Mouse (Mus musculus): ENCODE data around the gene Tmem108. TPM values are rescaled to one million over a fixed set of nuclear protein-coding genes. Genes with fewer than 3 reads are reported as not detected.

Gene Tmem108
- total and polyA plus RNA-seq, 2 experiments from 2014 or later: 33.2 to 42.7 TPM

DNA sequence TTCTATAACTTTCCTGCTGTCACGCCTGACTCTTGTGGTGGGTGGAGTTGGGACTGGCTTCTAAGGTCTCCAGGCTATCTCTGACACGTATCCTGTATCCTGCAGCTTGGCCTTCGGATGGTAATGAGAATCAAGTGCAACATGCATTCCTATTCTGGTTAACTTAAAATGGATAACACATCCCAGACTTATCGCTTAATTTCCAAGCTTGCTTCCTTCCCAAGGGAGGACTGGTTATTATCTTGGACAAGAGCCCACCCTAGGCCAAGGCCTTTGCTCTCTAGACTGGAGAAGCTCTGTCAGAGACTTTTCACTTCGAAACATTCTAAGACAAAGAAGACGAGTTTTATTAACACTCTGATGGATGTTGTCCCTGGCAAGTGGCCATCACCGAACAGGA is 71.9 kb downstream of the Tmem108 start:
- H3K36me3 ChIP-seq (ENCODE audit: insufficient read depth): no peaks in the 10 kb centered on the region
- no peak overlapping the region for H3K4me3 ChIP-seq (ENCODE audit: low read depth, low read length)
- H3K4me1 ChIP-seq (ENCODE audit: insufficient read depth): peaks cover 48% of the 10 kb centered on the region
- no peak overlapping the region for H3K27ac ChIP-seq (ENCODE audit: low read depth, low read length)
- WGBS: 79% methylated on average over 7 of the region's 7 CpGs
- H3K9ac ChIP-seq: no peak overlapping the region
- no peak for DNase-seq
- no peak overlapping the region for H3K4me2 ChIP-seq (ENCODE audit: low read depth)
- no peak for ATAC-seq
- H3K27me3 ChIP-seq (ENCODE audit: insufficient read depth, low read length): no peaks in the 10 kb centered on the region
- TF ChIP-seq CTCF (IDR thresholded peaks at IDR 0.05; ENCODE audit: low read depth): no peak
- H3K9me3 ChIP-seq (ENCODE audit: low read length): no peaks in the 10 kb centered on the region

DNA sequence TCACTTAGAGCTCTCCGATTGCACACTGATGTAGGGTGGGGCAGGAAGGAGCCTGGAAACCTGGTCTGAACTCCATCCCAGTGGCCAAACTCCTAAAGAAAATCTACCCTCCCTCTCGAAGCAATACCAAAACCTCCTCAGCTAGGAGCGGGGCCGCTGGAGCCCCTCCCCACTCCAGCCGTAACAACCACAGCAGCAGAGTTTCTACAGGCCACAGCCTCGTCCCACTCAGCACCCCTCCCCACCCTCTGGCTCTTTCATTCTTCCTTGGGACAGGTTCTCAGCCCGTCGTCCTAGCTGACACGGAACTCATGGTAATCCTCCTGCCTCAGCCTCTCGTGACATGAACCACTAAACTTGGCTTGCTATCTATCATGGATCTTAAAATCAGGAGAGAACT is 72.6 kb downstream of the Tmem108 start:
- H3K4me1 ChIP-seq (ENCODE audit: insufficient read depth): peaks cover 47% of the 10 kb centered on the region
- no peak overlapping the region for H3K9ac ChIP-seq
- no peak for TF ChIP-seq CTCF (IDR thresholded peaks at IDR 0.05; ENCODE audit: low read depth)
- 0 out of 2 replicates have a peak overlapping the region, but pooled peaks have one; percentile 29 for H3K27ac ChIP-seq (ENCODE audit: low read depth, low read length)
- 92% methylated on average over 10 of the region's 10 CpGs for WGBS
- ATAC-seq (no peak), DNase-seq (no peak)
- H3K27me3 ChIP-seq (ENCODE audit: insufficient read depth, low read length): no peaks in the 10 kb centered on the region
- H3K4me2 ChIP-seq (ENCODE audit: low read depth): no peak overlapping the region
- no peaks in the 10 kb centered on the region for H3K36me3 ChIP-seq (ENCODE audit: insufficient read depth)
- no peak overlapping the region for H3K4me3 ChIP-seq (ENCODE audit: low read depth, low read length)
- H3K9me3 ChIP-seq (ENCODE audit: low read length): no peaks in the 10 kb centered on the region

DNA sequence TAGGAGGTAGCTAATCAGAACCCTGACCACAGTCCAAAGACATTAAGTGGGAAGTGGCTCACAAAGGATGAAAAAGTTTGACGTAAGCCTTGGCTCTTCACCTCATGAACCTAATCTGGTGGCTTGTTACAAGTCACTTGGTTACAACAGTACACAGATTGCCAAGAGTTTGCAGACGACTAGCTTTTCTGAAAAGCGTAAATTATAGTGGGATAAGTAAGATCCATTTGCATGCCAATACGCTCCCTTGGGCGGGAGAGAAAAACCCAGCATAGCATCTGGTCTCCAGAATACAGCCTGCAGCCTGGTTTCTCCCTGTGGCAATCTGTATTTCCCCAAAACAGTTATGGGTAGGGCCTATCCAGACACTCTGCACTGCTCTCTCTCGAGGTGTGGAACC is 74.5 kb downstream of the Tmem108 start:
- H3K27me3 ChIP-seq (ENCODE audit: insufficient read depth, low read length): no peaks in the 10 kb centered on the region
- DNase-seq (peak; percentile 83), ATAC-seq (peak; percentile 90)
- H3K36me3 ChIP-seq (ENCODE audit: insufficient read depth): no peaks in the 10 kb centered on the region
- H3K4me2 ChIP-seq (ENCODE audit: low read depth): 0 out of 2 replicates have a peak overlapping the region, but pooled peaks have one; percentile 14
- WGBS: 25% methylated on average over 6 of the region's 6 CpGs
- no peak overlapping the region for H3K4me3 ChIP-seq (ENCODE audit: low read depth, low read length)
- H3K9me3 ChIP-seq (ENCODE audit: low read length): no peaks in the 10 kb centered on the region
- H3K9ac ChIP-seq: no peak overlapping the region
- no peak for TF ChIP-seq CTCF (IDR thresholded peaks at IDR 0.05; ENCODE audit: low read depth)
- H3K4me1 ChIP-seq (ENCODE audit: insufficient read depth): peaks cover 31% of the 10 kb centered on the region
- peak overlapping the region; percentile 74 for H3K27ac ChIP-seq (ENCODE audit: low read depth, low read length)

DNA sequence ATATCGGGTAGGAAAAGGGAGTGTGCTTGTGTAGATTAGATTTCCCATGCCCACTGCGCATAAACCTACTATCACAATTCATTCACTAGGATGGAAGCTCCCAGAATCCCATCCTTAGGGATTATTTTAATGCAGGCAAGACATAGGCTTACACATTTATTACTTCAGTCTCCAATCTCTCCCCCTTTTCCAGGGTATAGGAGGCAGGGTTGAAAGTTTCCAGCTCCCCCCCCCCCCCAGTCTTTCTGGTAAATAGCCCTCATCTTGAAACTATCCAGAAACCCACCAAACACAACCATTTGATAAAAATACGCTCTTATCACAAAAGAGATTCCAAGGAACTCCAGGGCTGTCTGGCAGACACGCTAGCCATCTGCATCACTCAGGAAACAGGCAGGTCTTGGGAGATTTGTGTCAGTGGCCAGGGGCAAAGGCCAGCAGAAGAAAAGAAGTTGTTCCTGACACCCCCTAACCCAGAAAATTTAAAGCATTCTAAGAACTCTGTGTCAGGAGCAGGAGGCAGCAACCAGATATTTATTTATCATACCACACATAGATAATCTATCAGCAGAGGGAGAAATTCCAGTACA is 79.8 kb downstream of the Tmem108 start:
- 78% methylated on average over 4 of the region's 4 CpGs for WGBS
- TF ChIP-seq CTCF (IDR thresholded peaks at IDR 0.05; ENCODE audit: low read depth): no peak
- DNase-seq (no peak), ATAC-seq (no peak)
- H3K4me1 ChIP-seq (ENCODE audit: insufficient read depth): peaks cover 10% of the 10 kb centered on the region
- H3K27me3 ChIP-seq (ENCODE audit: insufficient read depth, low read length): no peaks in the 10 kb centered on the region
- no peak overlapping the region for H3K9ac ChIP-seq
- H3K4me2 ChIP-seq (ENCODE audit: low read depth): no peak overlapping the region
- no peaks in the 10 kb centered on the region for H3K36me3 ChIP-seq (ENCODE audit: insufficient read depth)
- H3K4me3 ChIP-seq (ENCODE audit: low read depth, low read length): no peak overlapping the region
- H3K27ac ChIP-seq (ENCODE audit: low read depth, low read length): no peak overlapping the region
- no peaks in the 10 kb centered on the region for H3K9me3 ChIP-seq (ENCODE audit: low read length)

DNA sequence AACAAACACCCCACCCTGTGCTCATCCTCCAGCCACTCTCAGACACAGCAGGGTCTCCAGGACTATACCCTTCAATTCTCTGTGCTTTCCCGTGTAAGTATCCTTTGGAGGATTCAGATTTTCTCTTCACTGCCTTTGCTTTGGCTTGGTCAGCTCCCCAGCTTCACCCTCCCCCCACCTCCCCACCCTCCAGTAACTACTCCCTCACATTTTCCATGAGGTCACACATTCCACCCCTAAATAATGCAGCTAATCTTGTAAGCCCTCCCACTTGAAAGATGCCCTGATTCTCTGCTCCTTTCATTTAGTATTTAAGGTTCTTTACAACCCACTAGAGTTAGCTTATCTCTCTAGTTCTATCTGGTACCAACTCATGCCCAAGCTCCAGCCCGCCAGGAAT is 82.4 kb downstream of the Tmem108 start:
- no peak for TF ChIP-seq CTCF (IDR thresholded peaks at IDR 0.05; ENCODE audit: low read depth)
- Histone ChIP-seq H3K27me3 (ENCODE audit: insufficient read depth, low read length) (no peaks in the 10 kb centered on the region), H3K36me3 (ENCODE audit: insufficient read depth) (no peaks in the 10 kb centered on the region), H3K4me2 (ENCODE audit: low read depth) (no peak overlapping the region), H3K4me3 (ENCODE audit: low read depth, low read length) (no peak overlapping the region), H3K4me1 (ENCODE audit: insufficient read depth) (no peaks in the 10 kb centered on the region), H3K27ac (ENCODE audit: low read depth, low read length) (no peak overlapping the region), H3K9me3 (ENCODE audit: low read length) (no peaks in the 10 kb centered on the region), H3K9ac (no peak overlapping the region)
- ATAC-seq: no peak
- 35% methylated on average over 2 of the region's 2 CpGs for WGBS
- DNase-seq: no peak

DNA sequence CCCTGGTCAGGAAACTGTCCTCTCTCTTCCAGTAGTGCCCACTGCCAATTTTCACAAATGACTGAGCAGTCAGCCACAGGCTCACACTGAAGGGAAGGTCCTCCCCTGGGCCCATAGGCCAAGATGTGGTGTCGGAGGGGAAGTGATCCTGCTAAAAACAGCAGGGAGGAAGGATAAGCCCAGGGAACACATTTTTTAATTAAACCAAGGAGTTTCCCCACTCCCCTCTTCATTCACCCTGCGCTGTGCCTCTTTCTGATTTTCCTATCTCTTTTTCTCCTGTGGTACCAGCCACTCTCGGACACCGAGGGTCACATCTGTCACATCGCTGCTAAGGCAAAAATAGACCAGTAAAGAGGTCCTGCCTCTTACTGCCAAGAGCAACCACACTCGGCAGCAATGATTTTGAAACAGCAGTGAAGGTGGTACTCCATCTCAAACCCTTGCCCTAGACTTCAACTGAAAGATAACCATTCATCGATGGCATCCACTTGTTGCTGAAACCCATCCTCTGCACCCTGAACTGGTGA is 83.0 kb downstream of the Tmem108 start:
- Histone ChIP-seq H3K4me1 (ENCODE audit: insufficient read depth) (no peaks in the 10 kb centered on the region), H3K27ac (ENCODE audit: low read depth, low read length) (no peak overlapping the region), H3K4me3 (ENCODE audit: low read depth, low read length) (no peak overlapping the region), H3K27me3 (ENCODE audit: insufficient read depth, low read length) (no peaks in the 10 kb centered on the region), H3K9me3 (ENCODE audit: low read length) (no peaks in the 10 kb centered on the region), H3K9ac (no peak overlapping the region), H3K36me3 (ENCODE audit: insufficient read depth) (no peaks in the 10 kb centered on the region), H3K4me2 (ENCODE audit: low read depth) (no peak overlapping the region)
- no peak for ATAC-seq
- 56% methylated on average over 7 of the region's 7 CpGs for WGBS
- TF ChIP-seq CTCF (IDR thresholded peaks at IDR 0.05; ENCODE audit: low read depth): no peak
- DNase-seq: no peak

DNA sequence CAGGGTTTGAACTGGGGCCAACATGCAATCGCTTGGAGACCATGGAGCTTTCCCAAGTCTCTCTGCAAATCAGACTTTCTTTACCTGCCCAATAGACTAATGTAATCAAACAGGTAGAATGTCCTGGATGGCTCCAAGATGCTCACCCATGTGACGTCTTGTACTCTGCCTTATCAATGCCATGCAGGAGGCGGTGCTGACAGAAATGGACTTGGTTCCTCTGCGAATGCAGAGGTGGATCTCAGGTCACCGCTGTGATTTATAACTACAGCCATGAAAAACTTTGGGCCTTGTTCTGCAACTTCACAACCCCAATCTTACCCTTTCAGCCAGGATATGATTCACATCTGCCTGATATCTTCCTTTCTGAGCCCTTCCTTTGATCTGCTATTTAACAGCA is 83.8 kb downstream of the Tmem108 start:
- ATAC-seq (no peak), DNase-seq (no peak)
- Histone ChIP-seq H3K9ac (no peak overlapping the region), H3K4me2 (ENCODE audit: low read depth) (no peak overlapping the region), H3K27ac (ENCODE audit: low read depth, low read length) (no peak overlapping the region), H3K27me3 (ENCODE audit: insufficient read depth, low read length) (no peaks in the 10 kb centered on the region), H3K36me3 (ENCODE audit: insufficient read depth) (no peaks in the 10 kb centered on the region), H3K9me3 (ENCODE audit: low read length) (no peaks in the 10 kb centered on the region), H3K4me3 (ENCODE audit: low read depth, low read length) (no peak overlapping the region), H3K4me1 (ENCODE audit: insufficient read depth) (no peaks in the 10 kb centered on the region)
- 85% methylated on average over 5 of the region's 5 CpGs for WGBS
- TF ChIP-seq CTCF (IDR thresholded peaks at IDR 0.05; ENCODE audit: low read depth): no peak

Measured in forebrain, postnatal 0 days (tissue).